ENCODE assay signal across 15 mouse cellular contexts in genomic region chr17:23682092-23682491, GRCm38 (mm10). TPM values are rescaled to one million over a fixed set of nuclear protein-coding genes. Genes with fewer than 3 reads are reported as not detected.
A peak's percentile ranks its signal among the peaks of the same experiment; 100 is the strongest.
DNase-seq lines count a peak whose midpoint lies in the region; ATAC-seq and TF ChIP-seq lines count a peak whose summit lies in the region.
"Had no signal": no experiment of that assay in that cellular context is flagged by ENCODE, and none has a peak within 500 bp of the region (broad histone marks: within the 10 kb centered on the region; RNA-seq: fewer than 3 reads in every experiment).

No protein-coding gene starts in this region.

- H3K9me3 ChIP-seq in embryonic facial prominence, embryonic 13.5 days: no peaks in the 10 kb centered on the region
- no peaks in the 10 kb centered on the region for H3K9me3 ChIP-seq in kidney, embryonic 15.5 days (replicated peaks)
- H3K9me3 ChIP-seq: heart, embryonic 15.5 days had no signal

- TF ChIP-seq CTCF in kidney, adult 2 months (conservative IDR thresholded peaks at IDR 0.05; ENCODE audit: insufficient read depth, insufficient read length, low read depth, low read length): no peak

- H3K27me3 ChIP-seq in kidney, adult 2 months (replicated peaks; ENCODE audit: control insufficient read depth, insufficient read depth, low read length): no peaks in the 10 kb centered on the region
- H3K27me3 ChIP-seq in embryonic facial prominence, embryonic 13.5 days: peaks cover 78% of the 10 kb centered on the region
- peaks cover 70% of the 10 kb centered on the region for H3K27me3 ChIP-seq in kidney, embryonic 15.5 days

- WGBS in kidney, adult 2 months: 32% methylated on average over 4 of the region's 4 CpGs
- 59% methylated on average over 4 of the region's 4 CpGs for WGBS in embryonic facial prominence, embryonic 13.5 days
- WGBS in kidney, embryonic 15.5 days: 28% methylated on average over 4 of the region's 4 CpGs

- peaks cover 14% of the 10 kb centered on the region for H3K4me1 ChIP-seq in kidney, adult 2 months (ENCODE audit: control insufficient read depth, insufficient read depth, low read length)
- peaks cover 24% of the 10 kb centered on the region for H3K4me1 ChIP-seq in embryonic facial prominence, embryonic 13.5 days
- peaks cover 71% of the 10 kb centered on the region for H3K4me1 ChIP-seq in kidney, embryonic 15.5 days

- DNase-seq in kidney, adult 2 months: peak; percentile 76
- no peak for DNase-seq in kidney, adult 18-20 months
- peak; percentile 81 for DNase-seq in yolk sac, embryonic 10.5 days (ENCODE audit: low spot score)
- no peak for DNase-seq in B cell, adult 2 months
- DNase-seq in right cerebral cortex, postnatal 14 days: no peak
- DNase-seq: cerebellum, postnatal 14 days; layer of hippocampus, postnatal 36 days; left cerebral cortex, postnatal 4 days; lung, postnatal 36 days had no signal

- TF ChIP-seq POLR2A in kidney, adult 2 months (IDR thresholded peaks at IDR 0.05; ENCODE audit: low read depth, low read length): no peak

- peak overlapping the region; percentile 62 for H3K27ac ChIP-seq in kidney, adult 2 months (ENCODE audit: insufficient read depth, low read depth, low read length)
- H3K27ac ChIP-seq in embryonic facial prominence, embryonic 13.5 days: no peak overlapping the region
- peak overlapping the region; percentile 94 for H3K27ac ChIP-seq in kidney, embryonic 15.5 days
- H3K27ac ChIP-seq: heart, embryonic 15.5 days; liver, embryonic 14.5 days had no signal

- H3K4me3 ChIP-seq in kidney, adult 2 months (ENCODE audit: insufficient read depth, low read depth, low read length): no peak overlapping the region
- H3K4me3 ChIP-seq in embryonic facial prominence, embryonic 13.5 days: peak overlapping the region; percentile 30; the same call in 1 of the 2 replicates
- peak overlapping the region; percentile 49 for H3K4me3 ChIP-seq in kidney, embryonic 15.5 days (replicated peaks)
- H3K4me3 ChIP-seq: heart, embryonic 15.5 days had no signal

- H3K4me2 ChIP-seq in embryonic facial prominence, embryonic 13.5 days: peak overlapping the region; percentile 47
- peak overlapping the region; percentile 65 for H3K4me2 ChIP-seq in kidney, embryonic 15.5 days
- H3K4me2 ChIP-seq: heart, embryonic 15.5 days; midbrain, embryonic 11.5 days had no signal

- no peaks in the 10 kb centered on the region for H3K36me3 ChIP-seq in kidney, adult 2 months (ENCODE audit: control insufficient read depth, insufficient read depth, low read length)
- H3K36me3 ChIP-seq in embryonic facial prominence, embryonic 13.5 days: no peaks in the 10 kb centered on the region
- H3K36me3 ChIP-seq in kidney, embryonic 15.5 days: no peaks in the 10 kb centered on the region
- H3K36me3 ChIP-seq: heart, embryonic 15.5 days had no signal

- ATAC-seq in embryonic facial prominence, embryonic 13.5 days (ENCODE audit: insufficient number of reproducible peaks, insufficient read depth, low FRiP score, low TSS enrichment, low read depth): no peak
- no peak for ATAC-seq in kidney, embryonic 15.5 days (replicated peaks; ENCODE audit: low FRiP score)

- no peak overlapping the region for H3K9ac ChIP-seq in embryonic facial prominence, embryonic 13.5 days
- H3K9ac ChIP-seq in kidney, embryonic 15.5 days: peak overlapping the region; percentile 47; the same call in 1 of the 2 replicates
- H3K9ac ChIP-seq: heart, embryonic 15.5 days; liver, embryonic 14.5 days had no signal

RNA-seq across cellular contexts. Expression of gene Cldn9, which starts 1.7 kb away (rescaled TPM):
- polyA plus RNA-seq in kidney, adult 2 months (2012; rRNA removed): 0.14 and 0.45 TPM in 2 replicates
- polyA plus RNA-seq in embryonic facial prominence, embryonic 13.5 days (2015; fragmentation: Nextera tagmentation; extraction: Ambion mirVana): 8.7 and 14.3 TPM in 2 replicates
- polyA plus RNA-seq in kidney, embryonic 15.5 days (2015; fragmentation: Nextera tagmentation; extraction: Ambion mirVana): 51.2 and 53.1 TPM in 2 replicates

RNA-seq across cellular contexts. Expression of gene Cldn6, which starts 3.0 kb away (rescaled TPM):
- polyA plus RNA-seq in kidney, adult 2 months (2012; rRNA removed): 2.5 and 2.6 TPM in 2 replicates
- 34.8 and 47.1 TPM in 2 replicates for polyA plus RNA-seq in embryonic facial prominence, embryonic 13.5 days (2015; fragmentation: Nextera tagmentation; extraction: Ambion mirVana)
- 189 and 191 TPM in 2 replicates for polyA plus RNA-seq in kidney, embryonic 15.5 days (2015; fragmentation: Nextera tagmentation; extraction: Ambion mirVana)
- polyA plus RNA-seq: neural tube, embryonic 14.5 days had no signal

RNA-seq across cellular contexts. Expression of gene Tnfrsf12a, which starts 4.8 kb away (rescaled TPM):
- polyA plus RNA-seq in kidney, adult 2 months (2012; rRNA removed): 10.0 and 14.4 TPM in 2 replicates
- 10.4 and 13.1 TPM in 2 replicates for polyA plus RNA-seq in embryonic facial prominence, embryonic 13.5 days (2015; fragmentation: Nextera tagmentation; extraction: Ambion mirVana)
- polyA plus RNA-seq in kidney, embryonic 15.5 days (2015; fragmentation: Nextera tagmentation; extraction: Ambion mirVana): 27.5 and 29.5 TPM in 2 replicates

RNA-seq across cellular contexts. Expression of gene Thoc6, which starts 8.4 kb away (rescaled TPM):
- 14.2 and 15.7 TPM in 2 replicates for polyA plus RNA-seq in kidney, adult 2 months (2012; rRNA removed)
- 46.6 and 53.5 TPM in 2 replicates for polyA plus RNA-seq in embryonic facial prominence, embryonic 13.5 days (2015; fragmentation: Nextera tagmentation; extraction: Ambion mirVana)
- polyA plus RNA-seq in kidney, embryonic 15.5 days (2015; fragmentation: Nextera tagmentation; extraction: Ambion mirVana): 52.4 and 53.4 TPM in 2 replicates

RNA-seq across cellular contexts. Expression of gene Hcfc1r1, which starts 8.7 kb away (rescaled TPM):
- polyA plus RNA-seq in kidney, adult 2 months (2012; rRNA removed): 367 and 378 TPM in 2 replicates
- 64.0 and 79.4 TPM in 2 replicates for polyA plus RNA-seq in embryonic facial prominence, embryonic 13.5 days (2015; fragmentation: Nextera tagmentation; extraction: Ambion mirVana)
- 63.2 and 69.5 TPM in 2 replicates for polyA plus RNA-seq in kidney, embryonic 15.5 days (2015; fragmentation: Nextera tagmentation; extraction: Ambion mirVana)

Comparison
In these comparisons a context has a peak if more than half of its experiments do, and no peak if none do; other contexts are left out.
1. DNase-seq: peak in kidney, adult 2 months (single experiment) and yolk sac, embryonic 10.5 days (single experiment); none in kidney, adult 18-20 months (single experiment), B cell, adult 2 months (0 of 2) and right cerebral cortex, postnatal 14 days (single experiment).